Mouse (Mus musculus) heart, adult 2 months (tissue): Measurements from ENCODE around the gene Tmem206.

Source experiments
- CTCF ChIP-seq: fragments of 200-600 bp; IDR thresholded peaks from 2 replicates; pipeline ENCODE4 v1.8.1; 2022; ENCODE audit warnings: antibody characterized with exemption, mild to moderate bottlenecking, moderate library complexity
- EP300 ChIP-seq: fragments of 200-500 bp; IDR thresholded peaks from 2 replicates; pipeline ENCODE4 v1.6.1; 2011; ENCODE audit warnings: low read depth, low read length, control low read depth; ENCODE audit not compliant: insufficient read depth
- POLR2A ChIP-seq: fragments of 200-500 bp; IDR thresholded peaks from 2 replicates; pipeline ENCODE4 v1.6.1; 2011; ENCODE audit warnings: mild to moderate bottlenecking, low read depth, low read length, control low read depth; ENCODE audit not compliant: insufficient read depth

DNA sequence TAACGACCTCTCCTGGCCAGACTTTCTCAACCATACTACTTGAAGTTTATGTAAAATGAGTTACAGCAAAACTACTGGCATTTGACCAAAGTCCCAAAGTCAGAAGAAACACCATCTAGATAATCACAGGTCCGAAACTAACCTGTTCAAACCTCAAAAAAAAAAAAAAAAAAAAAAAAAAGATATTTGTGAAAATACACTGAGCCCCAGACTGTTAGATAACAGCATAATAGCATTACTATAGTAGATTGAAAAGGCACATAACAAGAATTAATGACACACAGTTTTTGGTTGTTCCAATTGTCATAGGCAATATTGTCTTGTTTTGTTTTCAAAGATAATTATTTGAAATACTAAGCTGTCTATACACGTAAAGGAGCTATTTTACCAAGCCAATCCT, 67.8 kb downstream of the Tmem206 start:
- no peak for TF ChIP-seq POLR2A
- TF ChIP-seq CTCF, result no peak
- TF ChIP-seq EP300, result no peak
